Mouse (Mus musculus) myocyte (in vitro differentiated cells): ENCODE measurements around the gene Iqch. TPM values are rescaled to one million over a fixed set of nuclear protein-coding genes. Genes with fewer than 3 reads are reported as not detected.

Experiments used
- H3K27me3 ChIP-seq: one replicate; pipeline ENCODE4 v1.6.1; 2011; ENCODE audit not compliant: control insufficient read depth, insufficient read depth, insufficient read length
- H3K36me3 ChIP-seq: one replicate; pipeline ENCODE4 v1.6.1; 2011; ENCODE audit not compliant: control insufficient read depth, insufficient read depth
- H3K4me2 ChIP-seq: one replicate; pipeline ENCODE4 v1.6.1; 2011; ENCODE audit warnings: low read depth, control low read depth
- H3K4me3 ChIP-seq: one replicate; pipeline ENCODE4 v1.5.1; 2011; ENCODE audit warnings: mild to moderate bottlenecking, control low read depth, moderate library complexity
- H3K79me2 ChIP-seq: one replicate; pipeline ENCODE4 v1.6.1; 2011; ENCODE audit not compliant: control insufficient read depth, insufficient read depth
- H3ac ChIP-seq: one replicate; pipeline ENCODE4 v1.6.1; 2011; ENCODE audit not compliant: control insufficient read depth, insufficient read length
- CEBPB ChIP-seq: IDR thresholded peaks from 2 replicates; pipeline ENCODE4 v1.6.1; 2011; ENCODE audit warnings: mild to moderate bottlenecking, moderate library complexity; ENCODE audit not compliant: poor library complexity, insufficient read depth, severe bottlenecking
- E2F4 ChIP-seq: IDR thresholded peaks from one replicate; pipeline ENCODE4 v1.6.1; 2011; ENCODE audit warnings: mild to moderate bottlenecking, control low read depth, moderate library complexity; ENCODE audit not compliant: insufficient read depth
- MAX ChIP-seq: IDR thresholded peaks from one replicate; pipeline ENCODE4 v1.6.1; 2011; ENCODE audit warnings: low read depth, mild to moderate bottlenecking, control low read depth
- MYOD1 ChIP-seq, 3 experiments: IDR thresholded peaks; one replicate each; pipeline ENCODE4 v1.6.1; 2011; ENCODE audit warnings: control low read depth in 2 of 3, low read depth in 2 of 3, mild to moderate bottlenecking in 2 of 3, moderate library complexity in 1 of 3; ENCODE audit not compliant: insufficient read length in 2 of 3, control insufficient read depth in 1 of 3
- MYOG ChIP-seq, 3 experiments: IDR thresholded peaks; one replicate each; pipeline ENCODE4 v1.6.1; 2011; ENCODE audit warnings: control low read depth in 2 of 3, low read depth in 2 of 3, mild to moderate bottlenecking in 2 of 3; ENCODE audit not compliant: insufficient read length in 2 of 3, control insufficient read depth in 1 of 3, insufficient read depth in 1 of 3
- POLR2A ChIP-seq: IDR thresholded peaks from one replicate; pipeline ENCODE4 v1.6.1; 2011; ENCODE audit warnings: low read depth, mild to moderate bottlenecking, control low read depth, moderate library complexity; ENCODE audit not compliant: insufficient read length
- POLR2AphosphoS2 ChIP-seq: IDR thresholded peaks from one replicate; pipeline ENCODE4 v1.6.1; 2011; ENCODE audit warnings: low read depth, control low read depth; ENCODE audit not compliant: insufficient read length
- REST ChIP-seq: IDR thresholded peaks from one replicate; pipeline ENCODE4 v1.6.1; 2011; ENCODE audit warnings: mild to moderate bottlenecking, control low read depth, moderate library complexity; ENCODE audit not compliant: insufficient read depth, insufficient read length
- SRF ChIP-seq: IDR thresholded peaks from one replicate; pipeline ENCODE4 v1.6.1; 2011; ENCODE audit warnings: low read depth; ENCODE audit not compliant: control insufficient read depth, insufficient read length
- TCF12 ChIP-seq: IDR thresholded peaks from one replicate; pipeline ENCODE4 v1.6.1; 2011; ENCODE audit warnings: mild to moderate bottlenecking, control low read depth; ENCODE audit not compliant: poor library complexity, insufficient read depth, severe bottlenecking
- TCF3 ChIP-seq: IDR thresholded peaks from one replicate; pipeline ENCODE4 v1.6.1; 2011; ENCODE audit warnings: low read depth, control low read depth; ENCODE audit not compliant: insufficient read length
- USF1 ChIP-seq: IDR thresholded peaks from one replicate; pipeline ENCODE4 v1.6.1; 2011; ENCODE audit warnings: low read depth, mild to moderate bottlenecking, control low read depth, moderate library complexity
- polyA plus RNA-seq: library from polyadenylated mRNA; unstranded; fragments of >200 nt; fragmentation: generic; extraction: Trizol; gene quantifications from one replicate; pipeline ENCODE4 v1.2.1, GENCODE M21; 2012; ENCODE audit warnings: missing spikeins

The Iqch gene
- polyA plus RNA-seq, 1 experiment = not detected

GRCm38 (mm10) chr9:63585251-63585650, 17.0 kb downstream of the Iqch start:
- no peak overlapping the region for H3ac ChIP-seq
- no peaks in the 10 kb centered on the region for H3K27me3 ChIP-seq
- H3K79me2 ChIP-seq = no peaks in the 10 kb centered on the region
- no peak overlapping the region for H3K4me3 ChIP-seq
- no peak overlapping the region for H3K4me2 ChIP-seq
- H3K36me3 ChIP-seq = no peaks in the 10 kb centered on the region
- TF ChIP-seq POLR2AphosphoS2 (no peak), TCF3 (no peak), SRF (no peak), USF1 (no peak), CEBPB (no peak), MYOD1 (IDR thresholded peaks at IDR 0.05; ENCODE audit: control insufficient read depth in 1 of 3, insufficient read length in 2 of 3, low read depth in 2 of 3) (no peak), E2F4 (no peak)

GRCm38 (mm10) chr9:63581778-63582177, 20.5 kb downstream of the Iqch start:
- no peak overlapping the region for H3K4me3 ChIP-seq
- TF ChIP-seq POLR2A (no peak), MYOG (IDR thresholded peaks at IDR 0.05; ENCODE audit: control insufficient read depth in 1 of 3, insufficient read depth in 1 of 3, insufficient read length in 2 of 3, low read depth in 2 of 3) (no peak), E2F4 (no peak), TCF12 (no peak)
- no peaks in the 10 kb centered on the region for H3K36me3 ChIP-seq
- H3K27me3 ChIP-seq = no peaks in the 10 kb centered on the region
- H3ac ChIP-seq = no peak overlapping the region
- H3K4me2 ChIP-seq = no peak overlapping the region
- H3K79me2 ChIP-seq = no peaks in the 10 kb centered on the region

GRCm38 (mm10) chr9:63580046-63580445, 22.2 kb downstream of the Iqch start:
- no peak for TF ChIP-seq MYOG (IDR thresholded peaks at IDR 0.05; ENCODE audit: control insufficient read depth in 1 of 3, insufficient read depth in 1 of 3, insufficient read length in 2 of 3, low read depth in 2 of 3)
- no peak for TF ChIP-seq POLR2A
- TF ChIP-seq TCF12 = no peak
- no peak for TF ChIP-seq E2F4
- no peak for TF ChIP-seq MYOD1 (IDR thresholded peaks at IDR 0.05; ENCODE audit: control insufficient read depth in 1 of 3, insufficient read length in 2 of 3, low read depth in 2 of 3)
- TF ChIP-seq TCF3 = no peak
- TF ChIP-seq SRF = no peak
- TF ChIP-seq MAX = no peak
- TF ChIP-seq CEBPB = no peak
- TF ChIP-seq USF1 = no peak
- no peak for TF ChIP-seq POLR2AphosphoS2
- no peaks in the 10 kb centered on the region for H3K27me3 ChIP-seq
- no peak overlapping the region for H3ac ChIP-seq
- no peaks in the 10 kb centered on the region for H3K36me3 ChIP-seq
- no peaks in the 10 kb centered on the region for H3K79me2 ChIP-seq
- no peak overlapping the region for H3K4me3 ChIP-seq
- no peak overlapping the region for H3K4me2 ChIP-seq

- no peaks in the 10 kb centered on the region for H3K36me3 ChIP-seq
- H3K27me3 ChIP-seq = no peaks in the 10 kb centered on the region
- no peak overlapping the region for H3K4me2 ChIP-seq
- no peak for TF ChIP-seq MAX
- TF ChIP-seq POLR2A = no peak
- TF ChIP-seq USF1 = no peak
- TF ChIP-seq SRF = no peak
- no peak for TF ChIP-seq MYOG (IDR thresholded peaks at IDR 0.05; ENCODE audit: control insufficient read depth in 1 of 3, insufficient read depth in 1 of 3, insufficient read length in 2 of 3, low read depth in 2 of 3)
- no peak for TF ChIP-seq POLR2AphosphoS2
- TF ChIP-seq E2F4 = no peak
- no peak for TF ChIP-seq MYOD1 (IDR thresholded peaks at IDR 0.05; ENCODE audit: control insufficient read depth in 1 of 3, insufficient read length in 2 of 3, low read depth in 2 of 3)
- no peak for TF ChIP-seq TCF3
- H3ac ChIP-seq = no peak overlapping the region
- no peak overlapping the region for H3K4me3 ChIP-seq
- no peaks in the 10 kb centered on the region for H3K79me2 ChIP-seq
Observed at GRCm38 (mm10) chr9:63579644-63580043, 22.6 kb downstream of the Iqch start.

GRCm38 (mm10) chr9:63577469-63577868, 24.8 kb downstream of the Iqch start:
- Histone ChIP-seq H3K4me3 (no peak overlapping the region), H3K27me3 (no peaks in the 10 kb centered on the region)
- TF ChIP-seq POLR2AphosphoS2 (no peak), POLR2A (no peak)

GRCm38 (mm10) chr9:63572874-63573273, 29.4 kb downstream of the Iqch start:
- Histone ChIP-seq H3K27me3 (no peaks in the 10 kb centered on the region), H3K79me2 (no peaks in the 10 kb centered on the region), H3K36me3 (no peaks in the 10 kb centered on the region), H3ac (no peak overlapping the region), H3K4me2 (no peak overlapping the region), H3K4me3 (no peak overlapping the region)
- no peak for TF ChIP-seq TCF3
- TF ChIP-seq POLR2AphosphoS2 = no peak
- TF ChIP-seq MYOG (IDR thresholded peaks at IDR 0.05; ENCODE audit: control insufficient read depth in 1 of 3, insufficient read depth in 1 of 3, insufficient read length in 2 of 3, low read depth in 2 of 3) = no peak
- TF ChIP-seq MYOD1 (IDR thresholded peaks at IDR 0.05; ENCODE audit: control insufficient read depth in 1 of 3, insufficient read length in 2 of 3, low read depth in 2 of 3) = no peak
- TF ChIP-seq MAX = no peak
- TF ChIP-seq CEBPB = no peak
- no peak for TF ChIP-seq E2F4
- no peak for TF ChIP-seq POLR2A
- no peak for TF ChIP-seq TCF12
- no peak for TF ChIP-seq USF1
- no peak for TF ChIP-seq SRF
- no peak for TF ChIP-seq REST

More at GRCm38 (mm10) chr9:63577469-63577868, 24.8 kb downstream of the Iqch start:
- Histone ChIP-seq H3K36me3 (no peaks in the 10 kb centered on the region), H3ac (no peak overlapping the region), H3K4me2 (no peak overlapping the region), H3K79me2 (no peaks in the 10 kb centered on the region)
